Mouse (Mus musculus) cerebellum, adult 11-12 months (tissue): ENCODE data around the gene Lrrc46.

Source experiments
- DNase-seq: peaks from one replicate; pipeline ENCODE4 v3.0.0; 2022

Lrrc46 gene

GRCm38 (mm10) chr11:97007093-97007794 is 34.0 kb downstream of the Lrrc46 start:
- DNase-seq, result no peak

DNA sequence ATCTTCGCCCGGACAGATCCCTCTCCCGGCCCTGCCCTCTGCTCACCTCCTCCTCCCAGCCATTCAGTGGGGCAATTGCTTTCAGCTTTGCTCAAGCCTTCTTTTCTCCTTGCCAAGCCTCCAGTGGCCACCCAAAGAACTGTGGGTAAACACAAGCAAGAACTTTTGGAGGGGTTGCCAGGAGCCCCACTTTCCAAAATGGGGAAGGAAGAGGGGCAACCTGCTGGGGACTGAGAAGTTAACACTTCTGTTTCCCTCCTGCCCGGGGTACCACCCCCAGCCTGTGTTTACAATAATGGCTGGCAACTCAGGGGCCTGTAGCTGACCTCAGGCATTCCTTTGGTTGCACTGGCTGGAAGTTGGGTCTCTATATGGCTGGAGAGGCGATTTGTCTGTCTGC is 38.0 kb downstream of the Lrrc46 start:
- no peak for DNase-seq

GRCm38 (mm10) chr11:96997380-96997956 is 43.7 kb downstream of the Lrrc46 start:
- peak; percentile 61 for DNase-seq

DNA sequence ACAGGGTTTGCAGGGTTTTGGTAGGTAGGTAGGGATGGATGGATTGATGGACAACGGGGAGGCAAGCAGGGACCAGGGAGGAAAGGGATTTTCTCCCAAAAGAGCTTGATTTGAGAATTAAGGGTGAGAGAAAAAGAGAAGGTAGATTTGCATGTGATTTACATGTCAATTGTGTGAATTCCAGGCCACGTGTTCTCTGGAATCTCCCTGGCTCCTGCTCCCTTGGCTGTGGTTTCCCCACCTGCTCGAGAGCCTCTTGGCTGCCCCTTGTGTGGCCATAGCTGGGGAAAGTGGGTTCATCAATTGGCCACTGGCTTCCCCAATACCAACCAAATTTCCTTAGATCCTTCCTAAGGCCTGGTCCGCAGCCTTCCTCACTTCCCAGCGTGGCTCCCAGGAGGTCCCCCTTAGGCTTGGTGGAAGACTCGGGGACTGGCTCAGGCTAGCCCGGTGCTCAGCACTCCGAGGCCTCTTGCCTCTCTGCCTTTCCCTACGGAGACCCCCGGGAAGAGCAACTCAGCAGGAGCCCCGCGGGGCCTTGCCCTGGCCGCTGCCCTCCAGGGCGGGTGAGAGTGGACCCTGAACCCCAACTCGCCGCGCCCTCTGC is 44.3 kb downstream of the Lrrc46 start:
- DNase-seq, result no peak

- DNase-seq, result no peak
These were observed 45.1 kb downstream of the Lrrc46 start for GRCm38 (mm10) chr11:96995836-96996772.

DNA sequence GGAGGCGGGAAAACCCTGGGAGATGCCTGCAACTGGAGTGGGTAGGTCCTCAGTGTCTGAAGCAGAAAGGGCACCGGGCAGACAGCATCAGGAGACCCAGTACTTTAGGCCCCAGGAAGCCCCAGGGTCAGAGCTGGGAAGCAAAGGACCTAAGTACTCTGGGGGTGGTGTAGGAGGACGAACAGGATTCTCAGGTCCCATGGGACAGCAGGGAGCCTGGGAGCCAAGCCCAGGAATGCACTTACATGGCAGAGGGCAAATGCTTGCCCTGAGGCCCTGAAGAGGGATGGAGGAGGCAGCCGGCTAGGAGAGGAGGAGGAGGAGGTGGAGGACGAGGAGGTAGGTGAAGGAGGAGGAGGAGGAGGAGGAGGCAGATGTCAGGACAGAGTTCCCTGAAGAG is 46.2 kb downstream of the Lrrc46 start:
- no peak for DNase-seq

DNA sequence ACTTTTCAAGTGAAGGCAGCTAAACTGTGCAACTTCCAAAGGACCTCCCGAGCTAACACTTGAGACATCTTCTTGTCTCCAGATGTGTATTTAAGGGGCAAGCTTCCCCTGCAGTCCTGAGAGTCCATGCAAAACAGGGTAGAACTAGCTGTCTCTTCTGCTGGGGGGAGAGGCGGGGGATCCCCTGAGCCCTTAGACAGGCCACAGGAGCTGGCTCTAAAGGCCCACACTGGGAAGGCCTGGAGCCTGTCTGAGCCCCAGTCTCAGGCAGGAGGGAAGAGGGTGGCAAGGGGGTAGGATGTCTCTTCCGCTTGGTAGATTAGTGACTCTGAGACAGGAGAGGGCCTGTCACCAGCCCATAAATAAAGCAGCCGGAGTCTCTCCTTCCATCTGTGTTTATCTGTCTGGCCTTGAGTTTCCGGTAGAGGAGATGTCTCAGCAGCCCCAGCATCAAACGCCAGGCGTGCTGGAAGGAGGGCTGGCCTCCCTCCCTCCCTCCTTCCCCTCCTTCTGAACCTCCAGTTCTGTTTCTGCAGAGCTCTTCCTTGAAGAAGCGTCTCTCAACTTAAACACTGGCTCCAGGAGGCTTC is 48.4 kb downstream of the Lrrc46 start:
- no peak for DNase-seq

- no peak for DNase-seq
These were observed 49.7 kb downstream of the Lrrc46 start for GRCm38 (mm10) chr11:96991501-96991900.

GRCm38 (mm10) chr11:96987873-96988655 is 53.1 kb downstream of the Lrrc46 start:
- DNase-seq, result no peak

DNA sequence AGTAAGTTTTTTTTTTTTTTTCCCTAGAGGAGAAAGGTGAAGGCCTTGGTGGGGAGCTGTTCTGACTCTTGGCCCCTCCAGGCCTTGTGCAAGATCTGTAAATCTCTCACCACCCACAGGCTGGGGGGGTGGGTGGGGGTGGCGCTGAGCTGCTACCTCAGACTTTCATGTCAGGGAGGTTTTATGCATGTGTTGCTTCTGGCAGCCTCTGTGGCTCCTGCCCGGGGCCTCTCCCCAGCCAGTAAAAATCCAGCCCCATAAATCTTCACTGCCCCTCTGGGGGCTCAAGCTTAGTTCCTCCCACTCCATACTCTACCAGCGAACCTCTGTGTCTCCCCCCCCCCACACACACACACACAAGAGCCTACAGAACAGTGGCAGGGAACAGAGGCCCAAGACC is 54.7 kb downstream of the Lrrc46 start:
- no peak for DNase-seq

- DNase-seq, result no peak
These were observed 56.3 kb downstream of the Lrrc46 start for GRCm38 (mm10) chr11:96984903-96985302.
